Mouse (Mus musculus) urinary bladder, postnatal 10 days (tissue): Measurements from ENCODE around the gene Tbkbp1.
"Not testable (repeated sequence)": the region's sequence is repeated elsewhere in the genome, so short reads cannot be mapped to it uniquely, and the experiment has no call there.

Experiments used
- DNase-seq: peaks from one replicate; pipeline ENCODE4 v3.0.0; 2022; ENCODE audit warnings: low spot score

Gene Tbkbp1

GRCm38 (mm10) chr11:97151343-97151801, at the start of gene Tbkbp1:
Gene Tbkbp1, minus strand, starts transcription at chr11:97151495.
- no peak for DNase-seq

- DNase-seq: no peak
These were observed 48.2 kb upstream of the Tbkbp1 start for GRCm38 (mm10) chr11:97199519-97199918.

GRCm38 (mm10) chr11:97198601-97199000, 47.3 kb upstream of the Tbkbp1 start:
- DNase-seq: no peak

- DNase-seq: no peak
These were observed 45.7 kb upstream of the Tbkbp1 start for GRCm38 (mm10) chr11:97197021-97197420.

- DNase-seq: no peak
These were observed 45.2 kb upstream of the Tbkbp1 start for GRCm38 (mm10) chr11:97196541-97196940.

- no peak for DNase-seq
These were observed 41.3 kb upstream of the Tbkbp1 start for GRCm38 (mm10) chr11:97192621-97192951.

GRCm38 (mm10) chr11:97191915-97192620, 40.8 kb upstream of the Tbkbp1 start:
- DNase-seq: no peak

- no peak for DNase-seq
These were observed 39.7 kb upstream of the Tbkbp1 start for GRCm38 (mm10) chr11:97190992-97191391.

GRCm38 (mm10) chr11:97189645-97190044, 38.4 kb upstream of the Tbkbp1 start:
- not testable (repeated sequence) for DNase-seq

GRCm38 (mm10) chr11:97189231-97189630, 37.9 kb upstream of the Tbkbp1 start:
- no peak for DNase-seq

GRCm38 (mm10) chr11:97188643-97188955, 37.3 kb upstream of the Tbkbp1 start:
- no peak for DNase-seq

GRCm38 (mm10) chr11:97187764-97188642, 36.7 kb upstream of the Tbkbp1 start, which contains the start of gene Kpnb1:
Gene Kpnb1, minus strand, starts transcription at chr11:97187881.
- DNase-seq: peak; percentile 95

- DNase-seq: peak; percentile 93
These were observed 35.9 kb upstream of the Tbkbp1 start for GRCm38 (mm10) chr11:97186947-97187763.

GRCm38 (mm10) chr11:97185704-97186614, 34.7 kb upstream of the Tbkbp1 start:
- no peak for DNase-seq

- no peak for DNase-seq
These were observed 33.6 kb upstream of the Tbkbp1 start for GRCm38 (mm10) chr11:97184875-97185274.

GRCm38 (mm10) chr11:97182446-97182845, 31.2 kb upstream of the Tbkbp1 start:
- no peak for DNase-seq

GRCm38 (mm10) chr11:97181061-97181460, 29.8 kb upstream of the Tbkbp1 start:
- no peak for DNase-seq

GRCm38 (mm10) chr11:97178198-97178597, 26.9 kb upstream of the Tbkbp1 start:
- DNase-seq: no peak

GRCm38 (mm10) chr11:97176851-97177250, 25.6 kb upstream of the Tbkbp1 start:
- DNase-seq: no peak

GRCm38 (mm10) chr11:97175499-97175898, 24.2 kb upstream of the Tbkbp1 start:
- no peak for DNase-seq

- no peak for DNase-seq
These were observed 9.0 kb upstream of the Tbkbp1 start for GRCm38 (mm10) chr11:97160341-97160740.
